Mouse (Mus musculus): ENCODE measurements around the gene Cklf.

- TF ChIP-seq CTCF (IDR thresholded peaks at IDR 0.05; ENCODE audit: extremely low read depth, insufficient read depth, low read length) (no peak), POLR2A (IDR thresholded peaks at IDR 0.05; ENCODE audit: extremely low read depth, insufficient read depth, low read length) (no peak)
Observed at GRCm38 (mm10) chr8:104304962-104305361, 54.3 kb downstream of the Cklf start.

Data from cortical plate, adult 2 months (tissue).